Mouse (Mus musculus) MEL (cell line): ENCODE measurements around the gene Cav1. TPM values are rescaled to one million over a fixed set of nuclear protein-coding genes. Genes with fewer than 3 reads are reported as not detected.

Source experiments
- DNase-seq: peaks from one replicate; pipeline ENCODE4 v3.0.0; 2011; ENCODE audit warnings: low read depth, low spot score
- H3K27ac ChIP-seq: 2 replicates; pipeline ENCODE4 v1.5.1; 2012; ENCODE audit warnings: low read depth, mild to moderate bottlenecking, control low read depth, low read length, moderate library complexity; ENCODE audit not compliant: control insufficient read depth
- H3K27me3 ChIP-seq, 2 experiments: fragments of 150-350 bp in 1 of 2; sonication (generic) in 1 of 2; 2 replicates each; pipeline ENCODE4 v1.6.1; 2012; ENCODE audit warnings: low read length in 2 of 2, mild to moderate bottlenecking in 2 of 2, improper control_type of control experiment in 1 of 2, moderate library complexity in 1 of 2; ENCODE audit not compliant: insufficient read depth in 2 of 2, control insufficient read depth in 1 of 2
- H3K36me3 ChIP-seq, 2 experiments: 2 replicates each; pipeline ENCODE4 v1.6.1; 2012 to 2014; ENCODE audit warnings: low read length in 2 of 2, improper control_type of control experiment in 1 of 2, inconsistent platforms in 1 of 2, mild to moderate bottlenecking in 1 of 2; ENCODE audit not compliant: insufficient read depth in 2 of 2, control insufficient read depth in 1 of 2
- H3K4me1 ChIP-seq, 2 experiments: fragments of 150-350 bp in 1 of 2; sonication (generic) in 1 of 2; 2 replicates each; pipeline ENCODE4 v1.6.1; 2012; ENCODE audit warnings: low read length in 2 of 2, improper control_type of control experiment in 1 of 2, mild to moderate bottlenecking in 1 of 2; ENCODE audit not compliant: insufficient read depth in 2 of 2, control insufficient read depth in 1 of 2
- H3K4me3 ChIP-seq, 2 experiments: fragments of 150-350 bp in 1 of 2; sonication (generic) in 1 of 2; 2 replicates each; pipeline ENCODE4 v1.5.1; 2012; ENCODE audit warnings: low read depth in 2 of 2, low read length in 2 of 2, mild to moderate bottlenecking in 2 of 2, moderate library complexity in 2 of 2, control low read depth in 1 of 2, improper control_type of control experiment in 1 of 2; ENCODE audit not compliant: control insufficient read depth in 1 of 2, insufficient read depth in 1 of 2
- H3K79me2 ChIP-seq: 2 replicates; pipeline ENCODE4 v1.6.1; 2012; ENCODE audit warnings: mild to moderate bottlenecking, low read length, moderate library complexity; ENCODE audit not compliant: control insufficient read depth, poor library complexity, insufficient read depth
- H3K9ac ChIP-seq: 2 replicates; pipeline ENCODE4 v1.6.1; 2012; ENCODE audit warnings: low read depth, mild to moderate bottlenecking, control low read depth, low read length, moderate library complexity; ENCODE audit not compliant: control insufficient read depth, poor library complexity, severe bottlenecking
- H3K9me3 ChIP-seq: fragments of 150-350 bp; sonication (generic); replicated peaks from 2 replicates; pipeline ENCODE4 v1.6.1; 2012; ENCODE audit warnings: mild to moderate bottlenecking, low read length, improper control_type of control experiment, moderate library complexity; ENCODE audit not compliant: insufficient read depth
- BHLHE40 ChIP-seq: IDR thresholded peaks from 2 replicates; pipeline ENCODE4 v1.6.1; 2012; ENCODE audit warnings: low read depth, mild to moderate bottlenecking, inconsistent platforms, low read length, improper control_type of control experiment, borderline replicate concordance
- CHD1 ChIP-seq: IDR thresholded peaks from 2 replicates; pipeline ENCODE4 v1.6.1; 2012; ENCODE audit warnings: low read depth, mild to moderate bottlenecking, inconsistent platforms, low read length, improper control_type of control experiment
- ELF1 ChIP-seq: IDR thresholded peaks from 2 replicates; pipeline ENCODE4 v1.6.1; 2014; ENCODE audit warnings: low read depth, mild to moderate bottlenecking, inconsistent platforms, low read length, improper control_type of control experiment, moderate library complexity
- EP300 ChIP-seq, 2 experiments: IDR thresholded peaks; 2 replicates each; pipeline ENCODE4 v1.6.1; 2011; ENCODE audit warnings: improper control_type of control experiment in 2 of 2, low read length in 2 of 2, low read depth in 1 of 2, mild to moderate bottlenecking in 1 of 2
- HCFC1 ChIP-seq: IDR thresholded peaks from 2 replicates; pipeline ENCODE4 v1.6.1; 2012; ENCODE audit warnings: low read depth, mild to moderate bottlenecking, inconsistent platforms, low read length, improper control_type of control experiment, moderate library complexity
- KAT2A ChIP-seq: conservative IDR thresholded peaks from 2 replicates; pipeline ENCODE4 v1.6.1; 2012; ENCODE audit warnings: low read depth, low read length, improper control_type of control experiment, inconsistent platforms
- MAZ ChIP-seq: IDR thresholded peaks from 2 replicates; pipeline ENCODE4 v1.6.1; 2012; ENCODE audit warnings: low read depth, mild to moderate bottlenecking, inconsistent platforms, low read length, improper control_type of control experiment
- NELFE ChIP-seq: IDR thresholded peaks from 2 replicates; pipeline ENCODE4 v1.6.1; 2011; ENCODE audit warnings: low read depth, low read length, improper control_type of control experiment
- POLR2A ChIP-seq, 2 experiments: IDR thresholded peaks; 2 replicates each; pipeline ENCODE4 v1.6.1; 2011 to 2012; ENCODE audit warnings: low read length in 2 of 2, mild to moderate bottlenecking in 2 of 2, control low read depth in 1 of 2, improper control_type of control experiment in 1 of 2, low read depth in 1 of 2, moderate library complexity in 1 of 2; ENCODE audit not compliant: control insufficient read depth in 1 of 2, insufficient read depth in 1 of 2, poor library complexity in 1 of 2
- POLR2AphosphoS2 ChIP-seq: IDR thresholded peaks from 2 replicates; pipeline ENCODE4 v1.6.1; 2011; ENCODE audit warnings: low read length, improper control_type of control experiment
- POLR2AphosphoS5 ChIP-seq: IDR thresholded peaks from 2 replicates; pipeline ENCODE4 v1.6.1; 2012; ENCODE audit warnings: low read depth, borderline replicate concordance, mild to moderate bottlenecking, inconsistent platforms, low read length, moderate library complexity, mixed read lengths
- RAD21 ChIP-seq: IDR thresholded peaks from 2 replicates; pipeline ENCODE4 v1.6.1; 2011; ENCODE audit warnings: mild to moderate bottlenecking, low read depth, low read length, improper control_type of control experiment
- RCOR1 ChIP-seq: IDR thresholded peaks from 2 replicates; pipeline ENCODE4 v1.6.1; 2012; ENCODE audit warnings: low read depth, mild to moderate bottlenecking, inconsistent platforms, low read length, improper control_type of control experiment
- SMC3 ChIP-seq: IDR thresholded peaks from 2 replicates; pipeline ENCODE4 v1.6.1; 2011; ENCODE audit warnings: low read depth, low read length, improper control_type of control experiment
- TBP ChIP-seq: IDR thresholded peaks from 2 replicates; pipeline ENCODE4 v1.8.0; 2011; ENCODE audit warnings: low read depth, low read length, improper control_type of control experiment
- USF1 ChIP-seq: IDR thresholded peaks from 2 replicates; pipeline ENCODE4 v1.6.1; 2014; ENCODE audit warnings: low read depth, mild to moderate bottlenecking, inconsistent platforms, low read length, improper control_type of control experiment, moderate library complexity
- USF2 ChIP-seq, 2 experiments: IDR thresholded peaks; 2 replicates each; pipeline ENCODE4 v1.6.1; 2011 to 2012; ENCODE audit warnings: improper control_type of control experiment in 2 of 2, low read length in 2 of 2, borderline replicate concordance in 1 of 2, inconsistent platforms in 1 of 2, low read depth in 1 of 2, mild to moderate bottlenecking in 1 of 2; ENCODE audit not compliant: insufficient read depth in 1 of 2
- ZMIZ1 ChIP-seq: IDR thresholded peaks from 2 replicates; pipeline ENCODE4 v1.6.1; 2012; ENCODE audit warnings: low read depth, mild to moderate bottlenecking, inconsistent platforms, low read length, improper control_type of control experiment, moderate library complexity
- ZNF384 ChIP-seq: IDR thresholded peaks from 2 replicates; pipeline ENCODE4 v1.6.1; 2012; ENCODE audit warnings: low read depth, mild to moderate bottlenecking, inconsistent platforms, low read length, improper control_type of control experiment
- polyA plus RNA-seq, 2 experiments: library from polyadenylated mRNA; stranded (reverse) in 1 of 2; unstranded in 1 of 2; fragments of >175 nt in 1 of 2; fragments of >200 nt in 1 of 2; gene quantifications; 2 replicates each; pipeline versions ENCODE4 v1.2.1 to v1.2.4; 2012; ENCODE audit warnings: low replicate concordance in 2 of 2, low read depth in 1 of 2; ENCODE audit not compliant: insufficient read length in 2 of 2, insufficient read depth in 1 of 2, missing spikeins in 1 of 2
- total RNA-seq: library from RNA; depleted of rRNA; stranded (reverse); fragments of 300-350 nt; gene quantifications from 2 replicates; pipeline ENCODE4 v1.2.3, GENCODE M21; 2012

Cav1 gene
- total and polyA plus RNA-seq, 3 experiments = not detected

DNA sequence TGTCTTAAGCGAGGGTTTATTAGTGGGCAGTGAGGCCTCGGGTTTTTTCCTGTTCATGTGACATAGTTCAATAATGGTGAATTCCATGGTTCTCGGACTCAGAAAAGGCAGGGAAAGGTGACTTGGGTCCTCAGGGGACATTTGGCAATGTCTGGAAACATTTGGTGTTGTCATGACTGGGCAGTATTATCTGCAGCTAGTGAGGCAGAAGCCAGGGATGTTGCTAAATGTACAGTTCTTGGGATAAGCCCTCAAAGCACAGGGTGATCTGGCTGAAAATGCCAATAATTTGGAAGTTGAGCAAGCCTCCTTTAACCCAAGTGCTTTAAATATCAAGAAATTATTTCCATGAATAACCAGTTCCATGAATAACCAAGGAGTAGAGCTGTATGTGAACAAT lies 27.8 kb upstream of the Cav1 start:
- Histone ChIP-seq H3K9ac (no peak overlapping the region), H3K4me3 (no peak overlapping the region), H3K79me2 (no peaks in the 10 kb centered on the region), H3K9me3 (no peaks in the 10 kb centered on the region), H3K36me3 (no peaks in the 10 kb centered on the region), H3K27ac (no peak overlapping the region), H3K4me1 (no peaks in the 10 kb centered on the region), H3K27me3 (no peaks in the 10 kb centered on the region)
- no peak for TF ChIP-seq POLR2AphosphoS5
- TF ChIP-seq POLR2A (IDR thresholded peaks at IDR 0.05; ENCODE audit: control insufficient read depth in 1 of 2, insufficient read depth in 1 of 2, low read depth in 1 of 2, low read length in 2 of 2, poor library complexity in 1 of 2) = no peak
- no peak for TF ChIP-seq BHLHE40
- TF ChIP-seq NELFE = no peak
- no peak for TF ChIP-seq EP300 (IDR thresholded peaks at IDR 0.05; ENCODE audit: low read depth in 1 of 2, low read length in 2 of 2)
- TF ChIP-seq USF2 (IDR thresholded peaks at IDR 0.05; ENCODE audit: borderline replicate concordance in 1 of 2, insufficient read depth in 1 of 2, low read depth in 1 of 2, low read length in 2 of 2) = no peak
- TF ChIP-seq MAZ = no peak
- TF ChIP-seq USF1 = no peak
- no peak for TF ChIP-seq ZNF384
- DNase-seq = no peak

- Histone ChIP-seq H3K9me3 (no peaks in the 10 kb centered on the region), H3K36me3 (no peaks in the 10 kb centered on the region), H3K79me2 (no peaks in the 10 kb centered on the region), H3K27me3 (no peaks in the 10 kb centered on the region), H3K4me1 (no peaks in the 10 kb centered on the region), H3K27ac (no peak within 1 kb of the TSS), H3K4me3 (no peak within 1 kb of the TSS), H3K9ac (no peak within 1 kb of the TSS)
- TF ChIP-seq SMC3 = no peak
- TF ChIP-seq USF1 = no peak
- TF ChIP-seq EP300 (IDR thresholded peaks at IDR 0.05; ENCODE audit: low read depth in 1 of 2, low read length in 2 of 2) = no peak
- no peak for TF ChIP-seq TBP
- TF ChIP-seq ELF1 = no peak
- no peak for TF ChIP-seq POLR2AphosphoS2
- no peak for DNase-seq
Measured at GRCm38 (mm10) chr6:17280939-17281756, 25.0 kb upstream of the Cav1 start, which contains the start of gene Cav2. Cav2 (plus strand) TSS chr6:17281185.

DNA sequence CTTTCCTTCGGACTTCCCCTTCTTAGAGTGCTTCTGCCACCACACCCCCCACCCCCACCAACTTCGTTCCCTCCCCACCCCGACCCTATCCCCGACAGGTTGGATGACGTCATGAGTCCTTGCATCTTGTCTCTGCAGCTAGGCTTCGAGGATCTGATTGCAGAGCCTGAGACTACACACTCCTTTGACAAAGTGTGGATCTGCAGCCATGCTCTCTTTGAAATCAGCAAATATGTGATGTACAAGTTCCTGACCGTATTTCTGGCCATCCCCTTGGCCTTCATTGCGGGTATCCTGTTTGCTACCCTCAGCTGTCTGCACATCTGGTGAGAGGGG lies 24.4 kb upstream of the Cav1 start:
- no peaks in the 10 kb centered on the region for H3K79me2 ChIP-seq
- H3K9me3 ChIP-seq = no peaks in the 10 kb centered on the region
- no peak overlapping the region for H3K27ac ChIP-seq
- no peak for DNase-seq
- no peak overlapping the region for H3K4me3 ChIP-seq
- TF ChIP-seq KAT2A = no peak
- TF ChIP-seq HCFC1 = no peak
- no peak for TF ChIP-seq ZMIZ1
- TF ChIP-seq RAD21 = no peak
- TF ChIP-seq RCOR1 = no peak
- TF ChIP-seq ZNF384 = no peak
- TF ChIP-seq CHD1 = no peak
- no peak for TF ChIP-seq EP300 (IDR thresholded peaks at IDR 0.05; ENCODE audit: low read depth in 1 of 2, low read length in 2 of 2)
- no peak for TF ChIP-seq POLR2A (IDR thresholded peaks at IDR 0.05; ENCODE audit: control insufficient read depth in 1 of 2, insufficient read depth in 1 of 2, low read depth in 1 of 2, low read length in 2 of 2, poor library complexity in 1 of 2)
- TF ChIP-seq POLR2AphosphoS5 = no peak
- H3K27me3 ChIP-seq = no peaks in the 10 kb centered on the region
- no peak overlapping the region for H3K9ac ChIP-seq
- H3K4me1 ChIP-seq = no peaks in the 10 kb centered on the region
- H3K36me3 ChIP-seq = no peaks in the 10 kb centered on the region
